Mouse (Mus musculus): ENCODE results near the gene Creld2. TPM values are rescaled to one million over a fixed set of nuclear protein-coding genes. Genes with fewer than 3 reads are reported as not detected.

The Creld2 gene
- polyA plus RNA-seq, 1 experiment from 2014 or later: 97.9 TPM

DNA sequence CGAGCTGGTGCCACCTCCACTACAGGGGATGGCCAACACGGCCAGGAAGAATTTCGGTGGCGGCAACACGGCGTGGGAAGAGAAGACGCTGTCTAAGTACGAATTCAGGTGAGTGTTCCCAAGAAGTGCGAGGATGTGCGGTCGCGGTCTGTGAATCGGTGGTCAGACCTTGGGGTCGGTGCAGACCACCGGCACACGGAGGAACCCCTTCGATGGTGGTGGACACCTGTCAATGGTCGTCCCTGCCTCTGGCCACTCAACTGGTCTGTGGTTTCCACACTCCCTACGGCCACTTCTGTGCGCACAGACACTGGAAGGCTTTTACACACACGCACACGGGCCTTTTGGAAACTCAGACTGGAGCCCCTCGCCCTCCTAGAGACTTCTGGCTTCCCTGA lies 459 bp downstream of the Creld2 start:
- peak overlapping the region; percentile 85 for H3K9ac ChIP-seq
- H3K27ac ChIP-seq (ENCODE audit: low read depth): no peak overlapping the region
- DNase-seq (no peak), ATAC-seq (ENCODE audit: insufficient read depth) (no peak)
- WGBS: 1% methylated on average over 23 of the region's 23 CpGs
- H3K27me3 ChIP-seq (ENCODE audit: insufficient read depth, low read length): no peaks in the 10 kb centered on the region
- peak overlapping the region; percentile 92 for H3K4me2 ChIP-seq
- H3K9me3 ChIP-seq (ENCODE audit: low read depth, low read length): no peaks in the 10 kb centered on the region
- peaks cover 49% of the 10 kb centered on the region for H3K36me3 ChIP-seq (ENCODE audit: insufficient read depth)
- TF ChIP-seq CTCF (IDR thresholded peaks at IDR 0.05; ENCODE audit: low read depth): no peak
- 0 out of 2 replicates have a peak, but pooled peaks cover 8% of the 10 kb centered on the region for H3K4me1 ChIP-seq (ENCODE audit: insufficient read depth)
- peak overlapping the region; percentile 82 for H3K4me3 ChIP-seq (ENCODE audit: low read depth, low read length)

DNA sequence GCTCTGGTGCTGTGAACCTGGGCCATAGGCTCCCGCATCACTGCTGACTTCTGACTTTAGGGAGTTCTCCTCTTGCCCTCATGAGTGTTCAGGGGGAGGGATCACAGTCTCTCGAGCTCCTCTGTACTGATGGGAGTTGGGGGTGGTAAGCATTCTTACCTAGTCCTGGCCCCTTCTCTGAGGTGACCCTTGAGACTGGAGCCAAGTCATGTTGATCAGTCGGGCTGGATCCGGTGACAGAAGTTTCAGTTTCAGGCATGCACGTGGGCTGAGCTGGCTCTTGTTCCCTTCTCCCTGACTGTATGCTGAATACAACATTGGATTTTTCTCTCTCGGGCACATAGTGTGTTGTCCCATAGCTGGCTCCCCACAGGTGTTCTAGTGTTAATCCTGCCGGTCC lies 2.0 kb downstream of the Creld2 start:
- no peak overlapping the region for H3K27ac ChIP-seq (ENCODE audit: low read depth)
- no peak overlapping the region for H3K9ac ChIP-seq
- DNase-seq (no peak), ATAC-seq (ENCODE audit: insufficient read depth) (no peak)
- 83% methylated on average over 7 of the region's 7 CpGs for WGBS
- no peaks in the 10 kb centered on the region for H3K27me3 ChIP-seq (ENCODE audit: insufficient read depth, low read length)
- no peaks in the 10 kb centered on the region for H3K9me3 ChIP-seq (ENCODE audit: low read depth, low read length)
- H3K4me2 ChIP-seq: no peak overlapping the region
- peaks cover 50% of the 10 kb centered on the region for H3K36me3 ChIP-seq (ENCODE audit: insufficient read depth)
- H3K4me3 ChIP-seq (ENCODE audit: low read depth, low read length): no peak overlapping the region
- no peak for TF ChIP-seq CTCF (IDR thresholded peaks at IDR 0.05; ENCODE audit: low read depth)
- H3K4me1 ChIP-seq (ENCODE audit: insufficient read depth): 0 out of 2 replicates have a peak, but pooled peaks cover 8% of the 10 kb centered on the region

DNA sequence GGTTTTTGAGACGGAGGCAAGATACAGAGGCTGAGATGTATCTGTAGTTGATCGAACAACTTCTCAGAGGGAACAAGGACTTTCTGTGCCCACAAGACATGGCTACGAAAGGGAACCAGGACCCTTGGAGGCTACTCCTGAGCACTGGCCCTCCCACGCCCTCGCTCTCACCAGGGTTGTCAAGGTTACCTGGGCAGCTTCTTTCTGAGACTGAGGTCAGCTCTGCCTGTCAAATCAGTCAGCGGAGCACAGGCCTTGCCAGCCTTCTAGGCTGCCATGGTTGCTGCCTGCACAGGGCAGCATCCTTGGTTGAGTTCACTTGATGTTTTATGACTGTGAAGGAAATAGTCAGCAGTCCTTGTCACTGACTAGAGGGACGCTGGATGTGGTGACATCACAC lies 3.1 kb downstream of the Creld2 start:
- no peak overlapping the region for H3K27ac ChIP-seq (ENCODE audit: low read depth)
- H3K36me3 ChIP-seq (ENCODE audit: insufficient read depth): peaks cover 53% of the 10 kb centered on the region
- ATAC-seq (ENCODE audit: insufficient read depth): no peak
- no peak overlapping the region for H3K4me2 ChIP-seq
- DNase-seq: no peak
- no peaks in the 10 kb centered on the region for H3K9me3 ChIP-seq (ENCODE audit: low read depth, low read length)
- no peak for TF ChIP-seq CTCF (IDR thresholded peaks at IDR 0.05; ENCODE audit: low read depth)
- H3K9ac ChIP-seq: no peak overlapping the region
- H3K4me1 ChIP-seq (ENCODE audit: insufficient read depth): 0 out of 2 replicates have a peak, but pooled peaks cover 8% of the 10 kb centered on the region
- H3K4me3 ChIP-seq (ENCODE audit: low read depth, low read length): no peak overlapping the region
- 92% methylated on average over 7 of the region's 7 CpGs for WGBS
- H3K27me3 ChIP-seq (ENCODE audit: insufficient read depth, low read length): no peaks in the 10 kb centered on the region

DNA sequence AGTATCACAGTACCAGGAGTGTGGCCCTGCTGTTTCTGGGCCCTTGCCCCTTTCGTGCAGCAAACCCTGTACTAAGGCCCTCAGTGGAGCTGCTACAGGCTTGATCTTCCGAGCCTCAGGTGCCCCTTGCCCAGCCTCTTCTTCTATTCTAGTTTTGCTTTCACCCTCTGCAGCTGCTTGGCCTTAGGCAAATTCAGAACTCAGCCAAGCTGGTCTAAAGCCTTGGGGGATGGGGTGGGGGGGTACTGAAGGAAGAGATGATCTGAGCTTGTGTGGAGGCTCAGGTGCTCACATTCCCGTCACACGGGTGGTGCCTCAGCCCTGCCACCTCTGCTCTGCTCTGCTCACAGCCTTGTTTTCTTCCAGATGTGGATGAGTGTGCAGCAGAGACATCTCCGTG lies 3.9 kb downstream of the Creld2 start:
- DNase-seq (no peak), ATAC-seq (ENCODE audit: insufficient read depth) (no peak)
- no peak for TF ChIP-seq CTCF (IDR thresholded peaks at IDR 0.05; ENCODE audit: low read depth)
- no peaks in the 10 kb centered on the region for H3K27me3 ChIP-seq (ENCODE audit: insufficient read depth, low read length)
- no peak overlapping the region for H3K4me3 ChIP-seq (ENCODE audit: low read depth, low read length)
- WGBS: 90% methylated on average over 5 of the region's 5 CpGs
- H3K9me3 ChIP-seq (ENCODE audit: low read depth, low read length): no peaks in the 10 kb centered on the region
- no peak overlapping the region for H3K4me2 ChIP-seq
- 0 out of 2 replicates have a peak, but pooled peaks cover 6% of the 10 kb centered on the region for H3K4me1 ChIP-seq (ENCODE audit: insufficient read depth)
- no peak overlapping the region for H3K9ac ChIP-seq
- peaks cover 56% of the 10 kb centered on the region for H3K36me3 ChIP-seq (ENCODE audit: insufficient read depth)
- no peak overlapping the region for H3K27ac ChIP-seq (ENCODE audit: low read depth)

DNA sequence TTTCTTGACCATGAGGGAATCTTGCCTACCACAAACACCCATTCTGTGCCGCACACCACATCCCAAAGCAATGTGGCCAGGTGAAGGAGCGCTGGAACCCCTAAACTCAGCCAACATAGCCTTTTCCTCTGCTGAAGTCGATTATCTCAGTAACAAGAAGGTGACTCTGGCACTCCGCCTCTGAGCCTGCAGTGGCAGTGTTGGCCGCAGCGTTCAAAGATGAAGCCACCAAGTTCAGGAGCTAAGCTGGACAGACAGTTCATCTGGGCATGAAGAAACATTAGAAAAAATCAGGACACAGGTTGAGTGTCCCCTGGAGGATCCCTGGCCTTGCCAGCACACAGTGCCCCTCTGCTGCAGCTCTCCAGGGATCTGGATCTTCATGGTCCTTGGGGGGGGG lies 8.0 kb downstream of the Creld2 start:
- ATAC-seq (ENCODE audit: insufficient read depth) (no peak), DNase-seq (no peak)
- Histone ChIP-seq H3K4me3 (ENCODE audit: low read depth, low read length) (no peak overlapping the region), H3K27me3 (ENCODE audit: insufficient read depth, low read length) (no peaks in the 10 kb centered on the region), H3K4me1 (ENCODE audit: insufficient read depth) (no peaks in the 10 kb centered on the region), H3K27ac (ENCODE audit: low read depth) (no peak overlapping the region), H3K4me2 (no peak overlapping the region), H3K9me3 (ENCODE audit: low read depth, low read length) (no peaks in the 10 kb centered on the region), H3K36me3 (ENCODE audit: insufficient read depth) (peaks cover 44% of the 10 kb centered on the region), H3K9ac (no peak overlapping the region)
- 86% methylated on average over 6 of the region's 6 CpGs for WGBS
- no peak for TF ChIP-seq CTCF (IDR thresholded peaks at IDR 0.05; ENCODE audit: low read depth)

DNA sequence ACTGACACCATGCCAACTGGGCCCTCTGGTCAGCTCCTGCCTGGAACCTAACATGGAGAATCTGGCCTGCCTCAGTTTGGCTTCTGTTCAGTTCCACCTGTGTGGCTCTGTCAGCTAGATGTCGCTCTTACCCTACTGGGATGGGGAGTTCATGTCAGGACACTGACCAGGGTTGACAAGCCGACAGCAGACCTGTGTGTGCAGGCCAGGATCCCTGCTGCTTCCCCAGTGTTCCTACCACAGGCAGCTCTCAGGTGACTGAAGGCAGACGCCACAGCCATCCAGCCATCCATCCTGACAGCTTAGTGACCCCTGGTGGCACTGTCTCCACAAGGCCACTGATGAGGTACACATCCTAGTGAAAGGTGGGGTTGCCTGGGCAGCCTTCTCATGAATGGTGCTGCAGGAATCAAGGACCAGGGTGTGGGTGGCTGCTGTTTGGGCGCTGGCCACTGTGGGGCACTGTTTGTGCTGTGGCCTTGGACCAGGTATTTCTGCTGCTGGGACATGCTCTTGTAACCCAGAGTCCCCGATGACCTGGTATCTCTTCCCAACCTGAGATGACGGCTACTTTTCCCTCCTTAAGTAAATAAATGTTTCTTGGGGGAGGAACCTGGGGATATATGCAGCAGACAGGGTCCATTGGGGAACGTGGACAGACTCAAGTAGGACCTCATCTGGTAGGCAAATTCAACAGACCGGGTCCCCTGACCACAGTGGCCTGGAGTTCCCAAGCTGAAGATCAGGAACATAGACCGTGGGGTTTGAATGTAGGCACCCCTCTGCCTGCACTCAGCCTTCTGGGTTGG lies 8.7 kb downstream of the Creld2 start:
- WGBS: 20% methylated on average over 9 of the region's 9 CpGs
- ATAC-seq (ENCODE audit: insufficient read depth): peak; percentile 59; the same call in 1 of the 2 replicates
- Histone ChIP-seq H3K9me3 (ENCODE audit: low read depth, low read length) (no peaks in the 10 kb centered on the region), H3K27me3 (ENCODE audit: insufficient read depth, low read length) (no peaks in the 10 kb centered on the region), H3K36me3 (ENCODE audit: insufficient read depth) (peaks cover 36% of the 10 kb centered on the region), H3K4me2 (no peak overlapping the region), H3K4me1 (ENCODE audit: insufficient read depth) (no peaks in the 10 kb centered on the region), H3K27ac (ENCODE audit: low read depth) (no peak overlapping the region), H3K4me3 (ENCODE audit: low read depth, low read length) (no peak overlapping the region), H3K9ac (no peak overlapping the region)
- peak; percentile 65 for TF ChIP-seq CTCF (IDR thresholded peaks at IDR 0.05; ENCODE audit: low read depth)
- DNase-seq: peak; percentile 75

DNA sequence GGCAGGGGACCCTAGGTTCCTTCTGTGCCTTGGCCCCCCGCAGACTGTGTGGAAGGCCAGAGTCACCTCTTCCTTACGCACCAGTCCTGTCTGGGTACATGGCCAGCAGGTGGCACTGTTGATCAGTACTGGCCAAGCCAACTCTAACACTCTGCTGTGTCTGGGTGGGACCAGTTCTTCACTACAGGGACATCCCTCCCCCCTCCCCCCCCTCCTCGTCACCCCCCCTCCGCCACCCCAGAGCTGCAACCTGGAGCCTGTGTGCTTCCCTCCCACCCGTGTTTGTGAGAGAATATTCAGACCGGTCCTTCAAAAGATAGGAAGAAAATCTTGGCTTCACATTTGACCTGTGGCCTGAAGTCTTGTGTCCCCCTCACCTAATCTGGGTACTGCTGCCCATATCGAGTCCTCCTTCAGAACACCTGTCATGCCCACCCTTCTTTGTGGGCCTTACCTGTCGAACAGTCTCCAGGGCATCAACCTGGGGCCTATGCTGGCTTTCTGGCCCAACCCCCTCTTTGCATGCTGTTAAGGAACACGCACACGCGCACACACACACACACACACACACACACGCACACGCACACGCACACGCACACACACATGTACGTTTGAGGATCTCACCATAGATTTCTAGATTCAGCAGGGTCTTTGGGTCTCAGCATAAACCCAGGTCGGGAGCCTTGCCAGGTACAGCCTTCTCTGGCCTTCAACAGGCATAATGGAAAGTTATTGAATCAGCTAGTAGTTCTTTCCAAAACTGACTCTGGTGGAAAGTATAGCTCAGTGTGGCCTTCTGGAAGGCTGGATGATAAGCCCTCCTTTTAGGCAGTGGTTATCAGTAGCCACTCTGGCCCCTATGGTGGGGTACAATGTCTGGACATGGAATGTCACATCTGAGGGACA lies 9.6 kb downstream of the Creld2 start:
- H3K27ac ChIP-seq (ENCODE audit: low read depth): no peak overlapping the region
- DNase-seq (peak; percentile 95), ATAC-seq (ENCODE audit: insufficient read depth) (peak; percentile 92)
- H3K4me1 ChIP-seq (ENCODE audit: insufficient read depth): no peaks in the 10 kb centered on the region
- H3K4me2 ChIP-seq: no peak overlapping the region
- H3K9ac ChIP-seq: no peak overlapping the region
- 56% methylated on average over 17 of the region's 17 CpGs for WGBS
- no peak overlapping the region for H3K4me3 ChIP-seq (ENCODE audit: low read depth, low read length)
- H3K36me3 ChIP-seq (ENCODE audit: insufficient read depth): peaks cover 28% of the 10 kb centered on the region
- no peaks in the 10 kb centered on the region for H3K9me3 ChIP-seq (ENCODE audit: low read depth, low read length)
- TF ChIP-seq CTCF (IDR thresholded peaks at IDR 0.05; ENCODE audit: low read depth): peak; percentile 94
- no peaks in the 10 kb centered on the region for H3K27me3 ChIP-seq (ENCODE audit: insufficient read depth, low read length)
